Mouse (Mus musculus) bone marrow macrophage, adult 2 months (primary cell): ENCODE data around the gene Cped1. TPM values are rescaled to one million over a fixed set of nuclear protein-coding genes. Genes with fewer than 3 reads are reported as not detected.
A peak's percentile ranks its signal among the peaks of the same experiment; 100 is the strongest.

Experiments used
- H3K27ac ChIP-seq: 2 replicates; pipeline ENCODE4 v1.5.1; 2012; ENCODE audit warnings: low read depth, low read length; ENCODE audit not compliant: insufficient read depth
- H3K4me1 ChIP-seq: 2 replicates; pipeline ENCODE4 v1.6.1; 2012; ENCODE audit warnings: low read length; ENCODE audit not compliant: control insufficient read depth, insufficient read depth
- H3K4me3 ChIP-seq: 2 replicates; pipeline ENCODE4 v1.5.1; 2012; ENCODE audit warnings: mild to moderate bottlenecking, low read length, moderate library complexity; ENCODE audit not compliant: insufficient read depth
- CTCF ChIP-seq: IDR thresholded peaks from 2 replicates; pipeline ENCODE4 v1.5.1; 2012; ENCODE audit warnings: low read depth, mild to moderate bottlenecking, low read length, moderate library complexity
- POLR2A ChIP-seq: IDR thresholded peaks from 2 replicates; pipeline ENCODE4 v1.6.1; 2012; ENCODE audit warnings: mild to moderate bottlenecking, low read depth, low read length, borderline replicate concordance
- polyA plus RNA-seq: library from polyadenylated mRNA; stranded (reverse); fragments of >200 nt; gene quantifications from 2 replicates; pipeline ENCODE4 v1.2.4, GENCODE M21; 2012; ENCODE audit not compliant: missing spikeins, insufficient read depth, insufficient read length

Gene Cped1
- polyA plus RNA-seq, 1 experiment = 0.79 TPM

GRCm38 (mm10) chr6:22280217-22280861 is 294.6 kb downstream of the Cped1 start:
- no peak for TF ChIP-seq CTCF
- no peak for TF ChIP-seq POLR2A
- peak overlapping the region; percentile 25 for H3K4me3 ChIP-seq
- H3K27ac ChIP-seq = peak overlapping the region; percentile 59

GRCm38 (mm10) chr6:22282405-22282804 is 296.7 kb downstream of the Cped1 start:
- H3K4me1 ChIP-seq = peaks cover 15% of the 10 kb centered on the region
- H3K4me3 ChIP-seq = no peak overlapping the region
- no peak for TF ChIP-seq CTCF
- TF ChIP-seq POLR2A = no peak
- H3K27ac ChIP-seq = no peak overlapping the region

More at GRCm38 (mm10) chr6:22280217-22280861, 294.6 kb downstream of the Cped1 start:
- H3K4me1 ChIP-seq = peaks cover 15% of the 10 kb centered on the region

- no peaks in the 10 kb centered on the region for H3K4me1 ChIP-seq
- H3K27ac ChIP-seq = no peak within 1 kb of the TSS
- TF ChIP-seq POLR2A = no peak
- no peak for TF ChIP-seq CTCF
- H3K4me3 ChIP-seq = peak within 1 kb of the TSS; percentile 55
Measured at GRCm38 (mm10) chr6:22288004-22288736, 302.5 kb downstream of the Cped1 start, which contains the start of gene Wnt16. Gene Wnt16 (plus strand): TSS chr6:22288227.

- Histone ChIP-seq H3K27ac (no peak overlapping the region), H3K4me3 (peak overlapping the region; percentile 55), H3K4me1 (no peaks in the 10 kb centered on the region)
- TF ChIP-seq CTCF (no peak), POLR2A (no peak)
Measured at GRCm38 (mm10) chr6:22288737-22289460, 303.2 kb downstream of the Cped1 start.

GRCm38 (mm10) chr6:22289461-22290021 is 303.8 kb downstream of the Cped1 start:
- no peaks in the 10 kb centered on the region for H3K4me1 ChIP-seq
- no peak overlapping the region for H3K27ac ChIP-seq
- TF ChIP-seq CTCF (no peak), POLR2A (no peak)
- H3K4me3 ChIP-seq = peak overlapping the region; percentile 55

GRCm38 (mm10) chr6:22290790-22291189 is 305.1 kb downstream of the Cped1 start:
- Histone ChIP-seq H3K4me1 (no peaks in the 10 kb centered on the region), H3K27ac (no peak overlapping the region), H3K4me3 (no peak overlapping the region)
- no peak for TF ChIP-seq CTCF
- TF ChIP-seq POLR2A = no peak

- Histone ChIP-seq H3K4me3 (no peak overlapping the region), H3K4me1 (no peaks in the 10 kb centered on the region), H3K27ac (no peak overlapping the region)
- TF ChIP-seq POLR2A (no peak), CTCF (no peak)
Measured at GRCm38 (mm10) chr6:22292056-22292455, 306.3 kb downstream of the Cped1 start.

- no peak for TF ChIP-seq CTCF
- no peak for TF ChIP-seq POLR2A
- Histone ChIP-seq H3K4me3 (no peak overlapping the region), H3K4me1 (no peaks in the 10 kb centered on the region), H3K27ac (no peak overlapping the region)
Measured at GRCm38 (mm10) chr6:22293922-22294321, 308.2 kb downstream of the Cped1 start.

GRCm38 (mm10) chr6:22297028-22297427 is 311.3 kb downstream of the Cped1 start:
- no peak overlapping the region for H3K27ac ChIP-seq
- TF ChIP-seq CTCF (no peak), POLR2A (no peak)

More at GRCm38 (mm10) chr6:22297028-22297427, 311.3 kb downstream of the Cped1 start:
- no peak overlapping the region for H3K4me3 ChIP-seq
- H3K4me1 ChIP-seq = no peaks in the 10 kb centered on the region
